Mouse (Mus musculus) heart, embryonic 16.5 days (tissue): ENCODE results near the gene Fbxw7. TPM values are rescaled to one million over a fixed set of nuclear protein-coding genes. Genes with fewer than 3 reads are reported as not detected.

Experiments
- ATAC-seq: fragments of 200-750 bp; cut with Nextera tagmentation; replicated peaks from 2 replicates; pipeline ENCODE4 v1.8.0; 2017; ENCODE audit warnings: moderate number of reproducible peaks; ENCODE audit not compliant: insufficient read depth, low FRiP score; ENCODE audit errors: extremely low read depth
- H3K27ac ChIP-seq: fragments of 300-500 bp; sonication (generic); 2 replicates; pipeline ENCODE4 v1.5.1; 2014; ENCODE audit warnings: mild to moderate bottlenecking, low read length, control low read depth, moderate library complexity
- H3K27me3 ChIP-seq: fragments of 300-500 bp; sonication (generic); 2 replicates; pipeline ENCODE4 v1.6.1; 2014; ENCODE audit warnings: low read length, mixed read lengths; ENCODE audit not compliant: control insufficient read depth, insufficient read depth
- H3K36me3 ChIP-seq: fragments of 300-500 bp; sonication (generic); 2 replicates; pipeline ENCODE4 v1.6.1; 2014; ENCODE audit not compliant: control insufficient read depth, insufficient read depth
- H3K4me1 ChIP-seq: fragments of 300-500 bp; sonication (generic); 2 replicates; pipeline ENCODE4 v1.6.1; 2014; ENCODE audit warnings: low read length, mixed read lengths; ENCODE audit not compliant: control insufficient read depth, insufficient read depth
- H3K4me2 ChIP-seq: fragments of 300-500 bp; sonication (generic); 2 replicates; pipeline ENCODE4 v1.6.1; 2014; ENCODE audit warnings: low read depth, mild to moderate bottlenecking, control low read depth, low read length
- H3K4me3 ChIP-seq: fragments of 300-500 bp; sonication (generic); 2 replicates; pipeline ENCODE4 v1.5.1; 2014; ENCODE audit warnings: mild to moderate bottlenecking, control low read depth, low read length
- H3K9ac ChIP-seq: fragments of 300-500 bp; sonication (generic); 2 replicates; pipeline ENCODE4 v1.6.1; 2014; ENCODE audit warnings: low read length, control low read depth
- H3K9me3 ChIP-seq: fragments of 300-500 bp; sonication (generic); replicated peaks from 2 replicates; pipeline ENCODE4 v1.6.1; 2016; ENCODE audit warnings: low read length; ENCODE audit not compliant: control insufficient read depth
- WGBS: fragments of 180-500 bp; shearing (Covaris S2); extraction: QIAGEN DNeasy Blood & Tissue Kit; methylation state at CpG from one replicate; pipeline ENCODE4 v1.1.7; 2014; 5-methylcytosine and 5-hydroxymethylcytosine counted together
- polyA plus RNA-seq: library from polyadenylated mRNA; unstranded; fragments of >200 nt; fragmentation: Nextera tagmentation; extraction: Ambion mirVana; gene quantifications from 2 replicates; pipeline ENCODE4 v1.2.1, GENCODE M21; 2015

Gene Fbxw7
- polyA plus RNA-seq, 1 experiment from 2014 or later, result 12.1 TPM

GRCm38 (mm10) chr3:85024817-85025705 is 210.0 kb downstream of the Fbxw7 start:
- Histone ChIP-seq H3K9me3 (no peaks in the 10 kb centered on the region), H3K4me1 (no peaks in the 10 kb centered on the region; the same call in 1 of the 2 replicates), H3K4me2 (no peak overlapping the region), H3K27ac (no peak overlapping the region), H3K36me3 (no peaks in the 10 kb centered on the region), H3K4me3 (no peak overlapping the region), H3K27me3 (no peaks in the 10 kb centered on the region), H3K9ac (no peak overlapping the region)
- WGBS, result 41% methylated on average over 6 of the region's 6 CpGs
- ATAC-seq, result no peak

Other genes starting within 250 kb of the Fbxw7 start
- 49.7 and 54.9 TPM in 2 replicates for gene Arfip1, start 232.6 kb upstream of the Fbxw7 start, polyA plus RNA-seq
- gene Tigd4, start 221.7 kb upstream of the Fbxw7 start, polyA plus RNA-seq, result 0.36 and 0.37 TPM in 2 replicates
- gene Tmem154, start 149.1 kb upstream of the Fbxw7 start, polyA plus RNA-seq, result 2.0 and 3.1 TPM in 2 replicates